Mouse (Mus musculus): Measurements from ENCODE around the gene 3110001I22Rik.
"Not testable (repeated sequence)": the region's sequence is repeated elsewhere in the genome, so short reads cannot be mapped to it uniquely, and the experiment has no call there.

Gene 3110001I22Rik

GRCm38 (mm10) chr16:13671685-13672385 is at the start of gene 3110001I22Rik, which contains the start of gene Bfar:
Gene 3110001I22Rik, plus strand, starts transcription at chr16:13671929.
Gene Bfar, plus strand, starts transcription at chr16:13671858.
- DNase-seq, result peak; percentile 94

- peak; percentile 31 for DNase-seq
Observed at GRCm38 (mm10) chr16:13628345-13628744, 43.4 kb upstream of the 3110001I22Rik start.

- not testable (repeated sequence) for DNase-seq
Observed at GRCm38 (mm10) chr16:13638198-13638597, 33.5 kb upstream of the 3110001I22Rik start.

GRCm38 (mm10) chr16:13639508-13639907 is 32.2 kb upstream of the 3110001I22Rik start:
- DNase-seq, result no peak

GRCm38 (mm10) chr16:13640064-13640463 is 31.7 kb upstream of the 3110001I22Rik start:
- DNase-seq, result peak; percentile 8

GRCm38 (mm10) chr16:13644474-13644873 is 27.3 kb upstream of the 3110001I22Rik start:
- DNase-seq, result no peak

- DNase-seq, result no peak
Observed at GRCm38 (mm10) chr16:13645930-13646329, 25.8 kb upstream of the 3110001I22Rik start.

GRCm38 (mm10) chr16:13658886-13659285 is 12.8 kb upstream of the 3110001I22Rik start:
- no peak for DNase-seq

- no peak for DNase-seq
Observed at GRCm38 (mm10) chr16:13660736-13661135, 11.0 kb upstream of the 3110001I22Rik start.

- DNase-seq, result peak; percentile 96
Observed at GRCm38 (mm10) chr16:13667878-13668343, 3.8 kb upstream of the 3110001I22Rik start, which contains the start of gene Parn. Gene Parn, minus strand, starts transcription at chr16:13668170.

GRCm38 (mm10) chr16:13668402-13669108 is 3.2 kb upstream of the 3110001I22Rik start:
- DNase-seq, result no peak

- no peak for DNase-seq
Observed at GRCm38 (mm10) chr16:13669282-13669681, 2.4 kb upstream of the 3110001I22Rik start.

GRCm38 (mm10) chr16:13670896-13671295 is 833 bp upstream of the 3110001I22Rik start:
- DNase-seq, result not testable (repeated sequence)

- peak; percentile 83 for DNase-seq
Observed at GRCm38 (mm10) chr16:13672386-13672898, 713 bp downstream of the 3110001I22Rik start.

GRCm38 (mm10) chr16:13673114-13673513 is 1.4 kb downstream of the 3110001I22Rik start:
- no peak for DNase-seq

- no peak for DNase-seq
Observed at GRCm38 (mm10) chr16:13674511-13674910, 2.8 kb downstream of the 3110001I22Rik start.

- no peak for DNase-seq
Observed at GRCm38 (mm10) chr16:13678601-13679319, 7.0 kb downstream of the 3110001I22Rik start.

- DNase-seq, result no peak
Observed at GRCm38 (mm10) chr16:13698998-13699397, 27.3 kb downstream of the 3110001I22Rik start.

- peak; percentile 4 for DNase-seq
Observed at GRCm38 (mm10) chr16:13702184-13702583, 30.5 kb downstream of the 3110001I22Rik start.

GRCm38 (mm10) chr16:13704676-13705075 is 32.9 kb downstream of the 3110001I22Rik start:
- DNase-seq, result no peak

- DNase-seq, result no peak
Observed at GRCm38 (mm10) chr16:13714910-13715309, 43.2 kb downstream of the 3110001I22Rik start.

- no peak for DNase-seq
Observed at GRCm38 (mm10) chr16:13716821-13717553, 45.3 kb downstream of the 3110001I22Rik start.
